Mouse (Mus musculus): ENCODE results near the gene Tlr12.
"Not testable (repeated sequence)": the region's sequence is repeated elsewhere in the genome, so short reads cannot be mapped to it uniquely, and the experiment has no call there.

The Tlr12 gene

GRCm38 (mm10) chr4:128618246-128618911, at the start of gene Tlr12:
Gene Tlr12 (minus strand): TSS chr4:128618619.
- DNase-seq (ENCODE audit: low spot score in 2 of 2): no peak

- not testable (repeated sequence) for DNase-seq (ENCODE audit: low spot score in 2 of 2)
Observed at GRCm38 (mm10) chr4:128667195-128667594, 48.8 kb upstream of the Tlr12 start.

- DNase-seq (ENCODE audit: low spot score in 2 of 2): not testable (repeated sequence)
Observed at GRCm38 (mm10) chr4:128666362-128666761, 47.9 kb upstream of the Tlr12 start.

GRCm38 (mm10) chr4:128664002-128664401, 45.6 kb upstream of the Tlr12 start:
- DNase-seq (ENCODE audit: low spot score in 2 of 2): no peak

GRCm38 (mm10) chr4:128661063-128661462, 42.6 kb upstream of the Tlr12 start:
- DNase-seq (ENCODE audit: low spot score in 2 of 2): no peak

GRCm38 (mm10) chr4:128660196-128660595, 41.8 kb upstream of the Tlr12 start:
- DNase-seq (ENCODE audit: low spot score in 2 of 2): no peak

GRCm38 (mm10) chr4:128655446-128655845, 37.0 kb upstream of the Tlr12 start:
- no peak for DNase-seq (ENCODE audit: low spot score in 2 of 2)

- DNase-seq (ENCODE audit: low spot score in 2 of 2): peak; percentile 92
Observed at GRCm38 (mm10) chr4:128654505-128655381, 36.3 kb upstream of the Tlr12 start, which contains the start of gene Phc2. Gene Phc2 (plus strand): TSS chr4:128654702.

GRCm38 (mm10) chr4:128652584-128653298, 34.3 kb upstream of the Tlr12 start:
- no peak for DNase-seq (ENCODE audit: low spot score in 2 of 2)

- no peak for DNase-seq (ENCODE audit: low spot score in 2 of 2)
Observed at GRCm38 (mm10) chr4:128651530-128651929, 33.1 kb upstream of the Tlr12 start.

GRCm38 (mm10) chr4:128648567-128649255, 30.3 kb upstream of the Tlr12 start:
- DNase-seq (ENCODE audit: low spot score in 2 of 2): no peak

- DNase-seq (ENCODE audit: low spot score in 2 of 2): no peak
Observed at GRCm38 (mm10) chr4:128646762-128647161, 28.3 kb upstream of the Tlr12 start.

- no peak for DNase-seq (ENCODE audit: low spot score in 2 of 2)
Observed at GRCm38 (mm10) chr4:128645896-128646295, 27.5 kb upstream of the Tlr12 start.

GRCm38 (mm10) chr4:128641766-128642717, 23.6 kb upstream of the Tlr12 start:
- no peak for DNase-seq (ENCODE audit: low spot score in 2 of 2)

GRCm38 (mm10) chr4:128638265-128638923, 20.0 kb upstream of the Tlr12 start:
- DNase-seq (ENCODE audit: low spot score in 2 of 2): no peak

- DNase-seq (ENCODE audit: low spot score in 2 of 2): no peak
Observed at GRCm38 (mm10) chr4:128637250-128637649, 18.8 kb upstream of the Tlr12 start.

- no peak for DNase-seq (ENCODE audit: low spot score in 2 of 2)
Observed at GRCm38 (mm10) chr4:128635894-128636585, 17.6 kb upstream of the Tlr12 start.

GRCm38 (mm10) chr4:128635451-128635850, 17.0 kb upstream of the Tlr12 start:
- no peak for DNase-seq (ENCODE audit: low spot score in 2 of 2)

GRCm38 (mm10) chr4:128621109-128621508, 2.7 kb upstream of the Tlr12 start:
- no peak for DNase-seq (ENCODE audit: low spot score in 2 of 2)

All from frontal cortex, postnatal 25 days (tissue).